Mouse (Mus musculus) embryo, embryonic 10.5 days (tissue): Measurements from ENCODE around the gene Mthfr.
"Not testable (repeated sequence)": the region's sequence is repeated elsewhere in the genome, so short reads cannot be mapped to it uniquely, and the experiment has no call there.

Experiments used
- DNase-seq: peaks from one replicate; pipeline ENCODE4 v3.0.0-alpha.2; 2015; ENCODE audit warnings: low spot score

The Mthfr gene

DNA sequence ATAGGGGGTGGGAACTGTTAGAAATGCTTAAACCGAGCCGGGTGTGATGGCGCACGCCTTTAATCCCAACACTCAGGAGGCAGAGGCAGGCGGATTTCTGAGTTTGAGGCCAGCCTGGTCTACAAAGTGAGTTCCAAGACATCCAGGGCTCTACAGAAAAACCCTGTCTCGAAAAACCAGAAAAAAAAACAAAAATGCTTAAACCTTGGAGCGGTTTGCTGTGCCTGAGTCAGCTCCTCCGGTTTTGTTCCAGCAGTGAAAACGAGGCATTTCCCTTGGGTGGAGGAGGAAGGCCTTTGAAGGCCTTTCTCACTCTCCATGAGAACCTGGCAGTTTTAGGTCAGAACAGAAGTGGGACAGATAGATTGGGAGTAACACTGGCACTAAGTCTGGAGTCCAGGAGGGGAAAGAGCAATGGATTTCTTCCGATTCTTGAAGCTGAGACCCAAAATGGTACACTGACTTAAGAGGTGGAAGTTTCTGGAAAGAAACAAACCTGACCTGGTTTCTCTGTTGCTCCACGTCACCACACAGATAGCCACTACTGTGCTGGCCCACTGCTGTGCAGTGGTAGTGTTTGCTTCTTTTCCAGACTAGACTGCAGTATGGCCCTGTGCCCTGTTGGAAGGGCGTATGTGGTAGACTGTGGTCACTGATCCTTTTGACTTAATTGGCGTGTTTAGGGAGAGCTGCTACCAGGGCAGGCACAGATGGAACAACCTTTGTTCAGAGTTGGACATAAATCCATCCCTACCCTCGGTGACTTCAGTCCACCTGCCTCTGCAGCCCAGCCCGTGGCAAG lies 1.4 kb downstream of the Mthfr start:
- no peak for DNase-seq

DNA sequence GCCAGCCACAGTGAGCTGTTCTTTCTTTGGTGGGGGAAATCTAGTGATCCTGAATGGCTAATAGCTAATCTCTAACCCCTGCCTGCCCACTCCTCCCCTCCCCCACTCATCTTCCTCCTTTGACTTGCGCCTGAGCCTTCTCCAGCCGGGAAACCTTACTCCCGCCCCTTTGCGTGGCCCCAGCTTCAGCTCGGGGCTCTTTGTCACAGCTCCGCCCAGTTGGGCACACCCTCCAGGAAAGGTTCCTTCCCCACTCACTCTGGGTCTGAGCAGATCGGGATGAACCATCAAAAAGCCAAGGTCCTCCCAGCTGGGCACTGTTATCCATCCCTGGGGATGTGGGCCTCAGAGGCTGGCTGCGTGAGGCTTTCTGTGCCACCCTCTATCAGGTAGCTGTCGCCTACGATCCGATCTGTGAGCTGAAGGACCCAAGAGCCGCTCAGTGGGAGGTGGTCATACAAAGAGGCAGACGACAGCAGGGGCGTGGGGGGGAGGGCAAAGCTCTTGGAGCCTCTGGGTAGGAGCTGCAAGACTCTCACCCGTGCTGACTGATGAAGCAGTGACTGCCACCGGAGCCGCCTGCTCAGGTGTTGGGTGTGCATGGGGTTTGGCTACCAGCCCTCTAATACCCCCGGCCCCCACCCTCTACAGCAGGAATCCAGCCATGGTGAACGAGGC lies 2.2 kb downstream of the Mthfr start:
- DNase-seq, result peak; percentile 91

DNA sequence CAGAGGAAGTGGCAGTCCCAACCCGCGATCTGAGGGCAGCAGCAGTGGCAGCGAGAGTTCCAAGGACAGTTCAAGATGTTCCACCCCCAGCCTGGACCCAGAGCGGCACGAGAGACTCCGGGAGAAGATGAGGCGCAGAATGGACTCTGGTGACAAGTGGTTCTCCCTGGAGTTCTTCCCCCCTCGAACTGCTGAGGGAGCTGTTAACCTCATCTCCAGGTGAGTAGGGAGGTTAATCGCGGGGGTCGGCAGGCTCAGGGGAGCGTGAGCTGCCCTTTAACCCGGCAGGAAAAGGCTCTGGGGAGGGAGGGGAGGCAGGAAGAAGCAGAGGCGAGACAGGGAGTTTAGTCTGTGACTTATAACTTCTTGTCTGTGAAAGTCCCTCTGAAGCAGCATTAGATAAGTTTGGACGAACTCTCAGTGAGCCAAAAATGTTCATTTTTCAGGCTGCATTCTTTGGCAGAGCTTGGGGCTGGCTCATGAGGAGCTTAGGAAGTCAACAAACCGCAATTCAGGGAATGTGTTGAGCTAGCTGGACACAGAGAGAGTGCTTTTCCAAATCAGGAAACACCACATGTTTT lies 2.8 kb downstream of the Mthfr start:
- DNase-seq, result peak; percentile 56

DNA sequence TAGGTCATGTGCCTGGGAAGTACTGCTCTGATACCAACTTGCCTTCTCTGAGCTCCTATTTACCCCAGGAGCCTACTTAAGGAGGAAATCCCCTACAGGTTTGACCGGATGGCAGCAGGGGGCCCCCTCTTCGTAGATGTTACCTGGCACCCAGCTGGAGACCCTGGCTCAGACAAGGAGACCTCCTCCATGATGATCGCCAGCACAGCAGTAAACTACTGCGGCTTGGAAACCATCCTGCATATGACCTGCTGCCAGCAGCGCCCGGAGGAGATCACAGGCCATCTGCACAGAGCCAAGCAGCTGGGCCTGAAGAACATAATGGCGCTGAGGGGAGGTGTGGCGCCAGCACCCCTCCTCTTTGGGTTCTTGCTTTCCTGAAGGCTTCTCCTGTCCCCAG lies 4.5 kb downstream of the Mthfr start:
- not testable (repeated sequence) for DNase-seq

DNA sequence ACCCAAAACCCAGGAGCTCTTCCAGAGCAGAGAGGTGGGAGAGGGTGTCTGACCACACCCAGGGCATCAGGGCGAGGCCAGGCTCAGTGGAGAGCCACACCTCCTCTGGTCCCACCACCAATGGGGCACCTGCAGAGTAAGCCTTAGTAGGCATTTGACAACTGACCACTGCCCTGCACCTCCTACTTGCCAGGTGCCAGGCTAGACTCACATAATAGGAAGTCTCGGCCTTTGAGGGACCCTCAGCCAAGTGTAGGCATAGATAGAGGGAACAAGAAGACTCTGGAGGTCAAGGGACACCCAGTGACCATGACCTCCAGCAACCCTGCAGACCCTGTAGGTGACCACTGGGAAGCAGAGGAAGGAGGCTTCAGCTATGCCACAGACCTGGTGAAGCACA lies 5.2 kb downstream of the Mthfr start:
- no peak for DNase-seq

DNA sequence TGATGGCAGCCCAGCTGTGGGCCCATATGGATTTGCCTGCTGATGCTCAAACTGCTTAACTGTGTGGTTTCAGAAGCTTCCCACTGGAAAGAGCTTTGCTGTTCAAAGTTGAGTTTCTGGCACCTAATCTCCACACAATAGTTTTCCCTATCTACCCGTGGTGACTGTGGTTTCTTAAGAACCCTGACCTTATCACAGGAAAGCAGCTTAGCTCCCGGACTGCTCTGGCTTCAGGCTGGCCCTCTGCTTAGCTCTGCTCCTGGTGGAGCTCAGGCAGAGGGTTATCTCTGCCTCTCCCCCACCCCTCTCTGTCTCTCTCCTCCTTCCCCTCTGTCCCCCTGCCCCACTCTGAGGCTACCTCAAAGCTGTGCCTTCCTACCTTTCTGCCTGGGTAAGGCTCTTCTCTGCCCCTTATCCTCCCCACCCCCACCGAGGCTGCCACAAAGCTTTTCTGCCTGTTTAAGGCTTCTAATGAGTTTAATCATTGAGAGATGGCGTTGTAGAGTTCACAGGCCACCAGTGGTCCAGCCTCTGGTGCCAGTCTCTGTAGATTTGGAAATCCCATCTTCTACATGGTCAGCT lies 7.7 kb downstream of the Mthfr start:
- peak; percentile 15 for DNase-seq

DNA sequence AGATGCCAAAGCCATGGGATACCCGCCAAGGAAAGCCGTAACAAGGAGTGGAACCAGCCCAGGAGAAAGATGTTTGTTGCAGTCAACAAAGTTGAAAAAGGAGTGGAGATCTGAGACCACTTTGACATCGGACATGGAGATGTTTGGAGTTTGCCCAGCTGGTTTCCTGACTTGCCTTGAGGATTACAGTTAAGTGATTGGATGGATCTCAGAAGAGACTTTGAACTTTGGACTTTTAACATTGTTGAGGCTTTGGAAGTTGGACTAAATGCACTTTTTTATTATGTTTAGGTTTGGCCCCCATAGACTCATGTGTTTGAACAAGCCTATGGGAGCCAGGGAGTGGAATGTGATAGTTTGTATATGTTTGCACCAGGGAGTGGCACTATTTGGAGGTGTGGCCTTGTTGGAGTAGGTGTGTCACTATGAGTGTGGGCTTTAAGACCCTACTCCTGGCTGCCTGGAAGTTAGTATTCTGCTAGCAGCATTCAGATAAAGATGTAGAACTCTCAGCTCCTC lies 11.6 kb downstream of the Mthfr start:
- DNase-seq, result not testable (repeated sequence)

DNA sequence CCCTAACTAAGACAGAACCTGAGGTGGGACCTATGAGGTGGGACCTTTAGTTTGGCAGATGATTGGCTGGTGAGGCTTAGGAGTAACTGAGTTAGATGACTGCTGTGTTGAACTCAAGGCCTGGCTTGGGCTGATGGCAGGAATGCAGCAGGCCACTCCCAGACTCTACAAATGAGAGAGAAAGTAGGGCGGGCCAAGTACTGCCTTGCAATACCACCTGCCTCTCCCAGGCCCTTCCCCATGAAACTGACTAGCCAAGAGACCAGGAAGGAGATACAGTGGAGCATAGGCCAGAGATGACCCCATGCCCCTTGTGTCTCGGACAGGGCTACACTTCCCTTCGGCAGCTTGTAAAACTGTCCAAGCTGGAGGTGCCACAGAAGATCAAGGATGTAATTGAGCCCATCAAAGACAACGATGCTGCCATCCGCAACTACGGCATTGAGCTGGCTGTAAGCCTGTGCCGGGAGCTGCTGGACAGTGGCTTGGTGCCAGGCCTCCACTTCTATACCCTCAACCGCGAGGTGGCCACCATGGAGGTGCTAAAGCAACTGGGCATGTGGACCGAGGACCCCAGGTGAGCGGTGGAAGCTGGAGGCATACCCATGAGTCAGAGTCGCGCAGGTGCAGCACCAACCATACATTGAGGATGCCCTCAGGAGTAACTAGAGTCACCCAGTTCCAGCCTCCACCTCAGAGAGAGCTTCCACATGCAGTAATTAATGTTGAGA lies 12.3 kb downstream of the Mthfr start:
- no peak for DNase-seq

DNA sequence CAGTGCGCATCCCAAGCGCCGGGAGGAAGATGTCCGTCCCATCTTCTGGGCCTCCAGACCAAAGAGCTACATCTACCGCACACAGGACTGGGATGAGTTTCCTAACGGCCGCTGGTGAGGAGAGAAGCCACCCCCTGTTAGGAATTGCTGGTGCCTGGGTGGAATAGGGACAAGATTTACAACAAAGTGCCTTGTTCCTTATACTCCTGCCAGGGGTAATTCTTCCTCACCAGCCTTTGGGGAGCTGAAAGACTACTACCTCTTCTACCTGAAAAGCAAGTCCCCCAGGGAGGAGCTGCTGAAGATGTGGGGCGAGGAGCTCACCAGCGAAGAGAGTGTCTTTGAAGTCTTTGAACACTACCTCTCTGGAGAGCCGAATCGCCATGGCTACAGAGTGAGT lies 13.0 kb downstream of the Mthfr start:
- DNase-seq, result no peak

DNA sequence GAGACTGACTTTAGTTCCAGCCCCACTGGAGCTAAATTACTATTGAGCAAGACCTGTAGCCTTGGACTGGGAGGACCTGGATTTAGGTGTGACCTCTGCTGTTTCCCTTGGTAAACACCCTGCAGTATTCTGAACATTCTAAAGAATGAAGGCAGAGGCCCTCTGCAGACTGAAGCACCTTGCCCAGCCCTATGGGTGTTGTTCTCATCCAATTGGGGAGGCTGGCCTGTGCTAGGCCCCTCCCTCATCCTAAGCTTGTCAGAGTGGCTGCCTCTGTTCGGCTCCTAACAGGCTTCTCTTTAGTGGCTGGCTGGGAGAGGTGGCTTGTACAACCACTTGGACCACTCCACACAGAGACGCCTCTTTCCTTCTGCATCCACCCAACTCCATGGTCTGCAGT lies 14.1 kb downstream of the Mthfr start:
- no peak for DNase-seq

DNA sequence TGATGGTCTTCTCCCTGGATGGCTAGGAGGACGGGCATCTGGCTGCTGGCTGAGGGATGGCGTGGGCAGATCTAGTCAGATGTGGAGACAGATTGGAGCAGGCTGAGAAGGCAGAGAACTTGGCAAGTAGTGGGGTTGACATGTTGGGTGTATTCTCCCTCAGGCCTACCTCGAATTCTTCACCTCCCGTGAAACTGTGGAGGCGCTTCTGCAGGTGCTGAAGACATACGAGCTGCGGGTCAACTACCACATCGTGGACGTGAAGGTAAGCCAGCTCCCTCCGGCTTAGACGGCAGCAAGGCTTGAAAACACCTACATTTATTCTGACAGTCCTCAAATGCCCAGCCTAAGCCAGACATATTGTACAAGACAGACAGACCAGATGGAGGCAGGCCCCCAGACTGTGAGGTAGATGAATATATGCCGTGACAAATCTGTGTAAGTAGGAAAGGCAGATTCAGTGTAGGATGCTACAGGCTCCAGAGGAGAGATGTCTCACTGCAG lies 14.6 kb downstream of the Mthfr start:
- no peak for DNase-seq

DNA sequence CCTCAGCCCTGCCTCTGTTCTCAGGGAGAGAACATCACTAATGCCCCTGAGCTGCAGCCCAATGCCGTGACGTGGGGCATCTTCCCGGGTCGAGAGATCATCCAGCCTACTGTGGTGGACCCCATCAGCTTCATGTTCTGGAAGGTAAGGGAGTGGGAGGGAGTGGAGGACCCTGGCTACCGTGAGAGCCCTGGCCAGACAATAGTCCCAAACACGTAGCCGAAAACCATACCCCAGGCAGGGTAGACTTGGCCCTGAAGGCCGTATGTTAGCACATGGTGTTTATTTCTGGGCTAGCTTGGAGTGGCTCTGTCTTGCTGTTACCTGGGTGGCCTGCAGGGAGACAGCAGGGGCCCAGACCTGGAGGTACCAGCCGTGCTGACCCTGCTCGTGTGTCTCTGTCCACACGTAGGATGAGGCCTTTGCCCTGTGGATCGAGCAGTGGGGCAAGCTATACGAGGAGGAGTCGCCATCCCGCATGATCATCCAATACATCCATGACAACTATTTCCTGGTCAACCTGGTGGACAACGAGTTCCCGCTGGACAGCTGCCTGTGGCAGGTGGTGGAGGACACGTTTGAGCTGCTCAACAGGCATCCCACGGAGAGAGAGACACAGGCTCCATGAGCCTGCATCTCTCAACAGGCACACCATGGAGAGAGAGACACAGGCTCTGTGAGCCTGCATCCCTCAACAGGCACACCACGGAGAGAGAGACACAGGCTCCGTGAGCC lies 16.3 kb downstream of the Mthfr start:
- no peak for DNase-seq

DNA sequence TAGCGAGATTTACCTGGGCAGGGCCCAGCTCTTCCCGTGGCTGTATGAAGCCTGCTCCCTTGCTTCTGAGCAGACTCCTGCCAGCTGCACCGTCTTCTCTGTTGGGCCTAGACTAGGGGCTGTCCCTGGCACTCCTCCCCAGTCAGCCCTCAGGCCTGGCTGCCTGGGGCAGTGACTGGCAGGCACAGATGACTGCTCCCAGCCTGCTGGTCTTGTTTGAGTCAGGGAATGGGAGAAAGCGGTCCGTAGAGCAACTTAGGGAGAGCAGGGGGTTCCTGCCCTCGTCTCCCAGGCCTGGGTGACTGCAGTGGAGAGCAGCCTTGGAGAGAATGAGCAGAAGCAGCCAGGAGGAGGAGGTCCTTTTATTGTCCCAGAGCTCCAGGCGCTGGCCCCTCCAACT lies 17.4 kb downstream of the Mthfr start:
- no peak for DNase-seq

DNA sequence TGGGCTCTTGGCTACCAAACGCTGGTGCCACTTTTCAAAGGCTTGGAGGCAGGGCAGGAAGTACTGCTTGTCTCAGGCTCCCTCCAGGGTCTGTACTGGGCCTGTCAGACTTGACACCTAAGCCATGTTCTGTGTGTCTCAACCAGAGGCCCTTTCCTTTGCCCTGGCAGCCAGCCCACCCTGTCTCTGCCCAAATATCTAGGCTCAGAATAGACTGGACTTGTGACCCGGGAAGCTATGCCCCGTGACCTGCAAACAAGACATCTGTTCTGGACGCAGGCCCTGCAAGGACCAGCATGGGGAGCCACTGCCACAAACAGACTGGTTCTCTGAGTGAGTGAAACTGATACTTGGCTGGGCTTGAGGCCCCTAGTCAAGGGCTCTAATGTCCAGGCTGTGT lies 17.9 kb downstream of the Mthfr start:
- no peak for DNase-seq

DNA sequence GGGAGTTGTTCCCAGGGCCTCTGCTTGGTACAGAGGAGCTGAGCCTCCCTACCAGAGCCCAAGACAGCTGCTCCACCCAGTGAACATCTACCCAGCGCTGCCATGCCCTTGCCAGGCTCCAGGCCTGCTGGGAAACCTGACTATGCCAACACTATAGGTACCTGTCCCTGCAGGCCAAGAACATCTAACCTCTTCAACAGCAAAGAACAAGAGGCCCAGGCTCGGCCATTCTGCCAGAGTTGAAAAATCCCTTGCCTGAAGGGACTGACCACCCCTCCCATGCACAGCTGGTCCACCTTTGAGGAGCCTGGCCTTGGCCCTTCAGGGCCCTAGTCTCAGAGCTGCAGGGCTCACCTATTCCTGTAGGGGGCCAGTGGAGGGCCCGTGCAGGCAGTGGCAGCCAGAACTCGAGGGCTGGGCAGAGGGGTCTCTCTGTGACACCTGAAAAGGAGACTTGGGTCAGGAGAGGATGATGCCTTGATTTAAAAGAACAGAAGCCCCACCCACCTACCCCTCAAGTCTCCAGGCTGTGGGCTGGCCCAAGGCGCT lies 18.9 kb downstream of the Mthfr start:
- DNase-seq, result no peak

DNA sequence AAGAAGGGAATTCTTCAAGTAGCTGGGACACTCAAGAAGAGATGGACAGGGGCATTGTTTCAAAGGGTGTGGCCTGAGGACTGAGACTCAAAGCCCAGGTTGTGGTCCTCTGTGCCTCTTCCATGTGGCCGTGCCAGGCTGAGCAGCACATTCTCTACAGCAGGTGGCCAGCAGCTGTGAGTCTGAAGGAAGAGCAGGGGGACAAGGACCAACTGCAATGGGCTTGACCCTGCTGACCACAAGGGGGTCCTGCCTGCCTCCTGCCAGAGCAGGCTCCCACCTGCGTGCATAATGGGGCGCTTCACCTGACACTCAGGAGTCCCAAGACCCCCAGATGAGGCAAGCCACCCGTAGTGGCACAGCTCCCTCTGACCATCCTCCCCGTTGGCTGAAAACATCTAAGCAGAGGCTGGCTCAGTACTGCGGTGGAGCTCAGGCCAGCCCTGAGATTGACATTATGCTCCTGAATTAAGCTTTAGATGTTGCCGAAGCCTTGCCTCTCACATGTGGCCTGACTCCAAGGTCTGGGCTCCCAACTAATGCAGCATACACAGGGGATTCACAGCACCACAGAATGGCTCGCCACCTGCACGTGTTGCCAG lies 19.4 kb downstream of the Mthfr start:
- DNase-seq, result no peak

DNA sequence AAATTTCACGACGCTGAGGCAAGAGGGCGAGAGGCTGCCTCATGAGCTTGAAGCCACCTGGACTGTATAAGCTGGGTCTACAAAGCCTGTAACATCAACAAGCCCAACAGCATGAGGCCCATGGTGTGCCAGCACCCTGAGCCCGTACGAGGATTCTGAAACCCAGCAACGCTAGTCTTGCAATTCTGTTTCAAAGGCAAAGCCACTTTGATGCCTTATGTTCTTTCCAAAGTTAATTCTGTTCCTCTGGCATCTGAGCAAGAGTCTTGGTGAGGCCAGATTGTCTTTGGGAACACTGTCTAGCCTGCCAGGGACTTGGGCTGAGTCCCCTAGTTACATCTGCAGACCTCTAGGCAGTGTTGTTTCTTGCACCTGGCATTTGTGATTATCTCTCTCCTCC lies 20.1 kb downstream of the Mthfr start:
- DNase-seq, result no peak

DNA sequence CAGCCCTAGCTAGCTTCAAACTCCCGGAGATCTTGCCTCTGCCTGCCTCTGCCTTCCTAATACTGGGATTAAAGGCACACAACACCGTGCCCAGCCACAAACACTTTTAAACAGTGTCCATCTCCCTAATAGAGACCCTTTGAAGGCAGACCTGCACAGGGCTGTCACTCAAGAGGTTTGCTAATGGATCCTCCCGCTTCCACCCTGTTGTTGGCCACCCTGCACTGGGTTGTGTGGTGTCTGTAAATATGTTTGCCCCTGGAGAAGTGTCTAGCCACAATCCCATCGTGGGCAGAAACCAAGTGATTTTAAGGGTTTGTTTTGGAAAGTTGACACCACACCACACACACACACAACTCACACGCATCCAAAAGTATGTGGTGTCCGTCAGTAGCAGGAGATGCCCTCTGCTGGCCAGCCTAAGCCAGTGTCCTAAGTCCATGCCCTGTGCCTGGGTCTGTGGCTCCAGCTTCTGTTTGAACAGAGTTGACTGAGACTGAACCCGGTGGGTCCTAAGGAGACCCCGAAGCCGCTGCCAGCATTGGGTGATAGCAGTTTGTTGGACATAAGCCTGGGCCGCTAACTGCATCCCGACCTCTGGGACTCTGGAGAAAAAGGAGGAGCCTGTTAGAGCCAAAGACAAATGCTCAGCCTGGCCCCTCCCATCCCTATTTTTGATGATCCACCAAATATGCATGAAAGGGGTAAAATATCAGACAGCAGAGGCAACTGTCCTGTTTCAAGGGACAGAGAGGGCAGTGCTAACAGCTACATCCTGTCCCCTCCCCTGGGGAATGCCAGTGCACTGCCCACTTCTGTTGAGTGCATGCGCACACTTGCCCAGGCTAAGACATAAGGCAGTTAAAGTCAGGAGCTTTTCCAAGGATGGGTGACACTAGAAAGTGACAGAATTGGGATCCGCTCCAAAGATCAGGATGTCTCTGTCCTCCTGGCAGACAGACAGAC lies 21.5 kb downstream of the Mthfr start:
- peak; percentile 62 for DNase-seq

DNA sequence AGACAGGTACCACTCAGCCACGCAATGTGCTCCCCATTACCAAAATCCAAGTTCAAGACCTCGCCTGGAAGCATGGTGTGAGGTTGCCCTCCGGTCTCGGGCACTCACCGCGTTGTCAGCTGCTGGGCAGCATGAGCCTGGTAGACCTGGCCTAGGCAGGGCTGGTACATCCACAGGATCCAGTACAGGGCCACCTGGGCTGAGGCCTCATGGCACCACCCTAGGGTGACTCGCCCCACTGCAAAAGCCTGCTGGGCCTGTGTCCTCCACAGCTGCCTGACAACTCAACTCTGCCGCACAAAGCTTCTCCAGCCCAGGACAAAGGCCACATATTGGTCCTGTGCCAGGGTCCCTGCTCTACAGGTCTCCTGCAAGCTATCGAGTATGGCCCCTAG lies 22.2 kb downstream of the Mthfr start:
- no peak for DNase-seq
